Mouse (Mus musculus) liver, adult 2 months (tissue): ENCODE data around the gene Trim14. TPM values are rescaled to one million over a fixed set of nuclear protein-coding genes. Genes with fewer than 3 reads are reported as not detected.
"Not testable (repeated sequence)": the region's sequence is repeated elsewhere in the genome, so short reads cannot be mapped to it uniquely, and the experiment has no call there.

Source experiments
- DNase-seq: peaks from one replicate; pipeline ENCODE4 v3.0.0-alpha.2; 2011; ENCODE audit warnings: low read depth, low spot score; ENCODE audit errors: extremely low read depth
- H3K27ac ChIP-seq: fragments of 200-500 bp; replicated peaks from 2 replicates; pipeline ENCODE4 v1.5.1; 2012; ENCODE audit warnings: low read depth, mild to moderate bottlenecking, control low read depth, inconsistent platforms, low read length; ENCODE audit not compliant: insufficient read depth
- H3K27me3 ChIP-seq: fragments of 200-500 bp; 2 replicates; pipeline ENCODE4 v1.6.1; 2012; ENCODE audit warnings: mild to moderate bottlenecking, moderate library complexity, low read length, inconsistent platforms; ENCODE audit not compliant: control insufficient read depth, insufficient read depth
- H3K36me3 ChIP-seq: fragments of 200-500 bp; 2 replicates; pipeline ENCODE4 v1.6.1; 2012; ENCODE audit warnings: low read length, inconsistent platforms; ENCODE audit not compliant: control insufficient read depth, insufficient read depth
- H3K4me1 ChIP-seq: fragments of 200-500 bp; 2 replicates; pipeline ENCODE4 v1.6.1; 2011; ENCODE audit warnings: low read length; ENCODE audit not compliant: control insufficient read depth, insufficient read depth
- H3K4me3 ChIP-seq: fragments of 200-500 bp; 2 replicates; pipeline ENCODE4 v1.5.1; 2011; ENCODE audit warnings: low read depth, mild to moderate bottlenecking, control low read depth, low read length, moderate library complexity; ENCODE audit not compliant: insufficient read depth
- H3K79me2 ChIP-seq: fragments of 200-500 bp; 2 replicates; pipeline ENCODE4 v1.6.1; 2012; ENCODE audit warnings: inconsistent platforms, mild to moderate bottlenecking, low read length, moderate library complexity; ENCODE audit not compliant: control insufficient read depth, insufficient read depth
- H3K9ac ChIP-seq: fragments of 200-500 bp; 2 replicates; pipeline ENCODE4 v1.6.1; 2012; ENCODE audit warnings: low read depth, mild to moderate bottlenecking, control low read depth, inconsistent platforms, low read length
- CTCF ChIP-seq: fragments of 200-500 bp; IDR thresholded peaks from 2 replicates; pipeline ENCODE4 v1.5.1; 2011; ENCODE audit warnings: low read depth, low read length, control low read depth
- POLR2A ChIP-seq: fragments of 200-500 bp; IDR thresholded peaks from 2 replicates; pipeline ENCODE4 v1.6.1; 2011; ENCODE audit warnings: low read length, control low read depth; ENCODE audit not compliant: insufficient read depth; ENCODE audit errors: extremely low read depth
- WGBS: fragments of 180-500 bp; shearing (Covaris S2); methylation state at CpG from one replicate; pipeline ENCODE4 v1.1.7; 2018; 5-methylcytosine and 5-hydroxymethylcytosine counted together
- polyA plus RNA-seq: library from polyadenylated mRNA; depleted of rRNA; stranded (reverse); fragments of >200 nt; gene quantifications from 2 replicates; pipeline ENCODE4 v1.2.3, GENCODE M21; 2012
- total RNA-seq: library from RNA; depleted of rRNA; stranded (reverse); fragments of >200 nt; gene quantifications from 2 replicates; pipeline ENCODE4 v1.2.3, GENCODE M21; 2014

Gene Trim14
- total and polyA plus RNA-seq, 2 experiments: 24.9 to 26.5 TPM

GRCm38 (mm10) chr4:46578228-46578627 is 42.3 kb upstream of the Trim14 start:
- Histone ChIP-seq H3K4me1 (no peaks in the 10 kb centered on the region), H3K27me3 (no peaks in the 10 kb centered on the region), H3K79me2 (no peaks in the 10 kb centered on the region), H3K9ac (no peak overlapping the region), H3K4me3 (no peak overlapping the region), H3K36me3 (no peaks in the 10 kb centered on the region), H3K27ac (no peak overlapping the region)
- TF ChIP-seq POLR2A (no peak), CTCF (no peak)
- no peak for DNase-seq
- WGBS: 67% methylated on average over 1 of the region's 1 CpGs

DNA sequence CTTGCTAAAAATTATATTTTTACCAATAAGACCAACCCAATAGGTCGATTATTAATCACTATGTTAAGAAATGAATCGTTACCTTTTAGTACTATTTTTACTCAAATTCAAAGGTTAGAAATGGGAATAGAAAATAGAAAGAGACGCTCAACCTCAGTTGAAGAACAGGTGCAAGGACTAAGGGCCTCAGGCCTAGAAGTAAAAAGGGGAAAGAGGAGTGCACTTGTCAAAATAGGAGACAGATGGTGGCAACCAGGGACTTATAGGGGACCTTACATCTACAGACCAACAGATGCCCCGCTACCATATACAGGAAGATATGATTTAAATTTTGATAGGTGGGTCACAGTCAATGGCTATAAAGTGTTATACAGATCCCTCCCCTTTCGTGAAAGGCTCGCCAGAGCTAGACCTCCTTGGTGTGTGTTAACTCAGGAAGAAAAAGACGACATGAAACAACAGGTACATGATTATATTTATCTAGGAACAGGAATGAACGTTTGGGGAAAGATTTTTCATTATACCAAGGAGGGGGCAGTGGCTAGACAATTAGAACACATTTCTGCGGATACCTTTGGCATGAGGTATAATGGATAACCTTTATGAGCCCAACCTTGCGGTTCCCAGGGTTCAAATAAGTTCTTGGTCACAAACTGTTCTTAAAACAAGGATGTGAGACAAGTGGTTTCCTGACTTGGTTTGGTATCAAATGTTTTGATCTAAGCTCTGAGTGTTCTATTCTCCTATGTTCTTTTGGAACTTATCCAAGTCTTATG is 39.8 kb upstream of the Trim14 start:
- H3K9ac ChIP-seq, H3K4me1 ChIP-seq, H3K27ac ChIP-seq, H3K27me3 ChIP-seq, H3K36me3 ChIP-seq, H3K4me3 ChIP-seq, DNase-seq, H3K79me2 ChIP-seq: not testable (repeated sequence)
- WGBS: 82% methylated on average over 6 of the region's 10 CpGs

GRCm38 (mm10) chr4:46574841-46575240 is 38.9 kb upstream of the Trim14 start:
- Histone ChIP-seq H3K9ac (no peak overlapping the region), H3K4me3 (no peak overlapping the region), H3K4me1 (no peaks in the 10 kb centered on the region), H3K27ac (peak overlapping the region; percentile 51; the same call in 1 of the 2 replicates), H3K27me3 (no peaks in the 10 kb centered on the region), H3K36me3 (no peaks in the 10 kb centered on the region), H3K79me2 (no peaks in the 10 kb centered on the region)
- TF ChIP-seq POLR2A (no peak), CTCF (no peak)
- no peak for DNase-seq
- 88% methylated on average over 12 of the region's 12 CpGs for WGBS

DNA sequence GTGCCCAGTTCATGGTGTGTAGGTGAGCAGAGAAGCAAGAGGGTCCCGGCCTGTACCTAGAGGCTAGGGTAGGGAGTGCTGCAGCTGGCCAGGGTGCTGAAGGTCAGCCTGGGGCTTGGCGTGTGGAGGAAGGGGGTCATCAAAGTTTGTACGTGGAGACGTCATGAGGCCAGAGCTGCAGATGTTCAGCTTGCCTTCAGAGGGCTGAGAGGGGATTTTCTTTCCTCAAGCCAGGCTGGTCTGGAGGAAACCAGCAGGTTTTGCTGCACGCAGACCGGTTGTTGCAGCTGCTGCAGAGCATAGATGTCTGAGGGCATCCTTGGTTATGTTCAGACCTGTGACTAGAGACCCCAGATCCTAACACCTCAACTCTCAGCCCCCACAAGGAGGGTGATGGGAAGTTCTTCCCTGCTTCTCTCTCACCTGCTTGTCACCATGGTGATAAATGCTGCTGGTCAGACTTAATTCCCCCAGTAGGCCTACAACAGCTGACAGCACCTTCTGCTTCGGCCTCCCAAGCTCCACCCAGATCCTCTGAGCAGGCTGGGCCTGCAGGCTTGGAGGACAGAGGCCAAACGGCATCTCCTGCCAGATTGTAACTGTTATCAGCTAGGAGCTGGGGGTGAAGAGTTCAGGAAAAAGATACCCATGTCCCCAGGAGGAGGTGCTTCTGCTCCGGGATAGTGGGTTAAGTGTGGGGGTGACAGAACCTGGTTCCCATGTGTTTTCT is 38.2 kb upstream of the Trim14 start:
- H3K27ac ChIP-seq: peak overlapping the region; percentile 51; the same call in 1 of the 2 replicates
- H3K9ac ChIP-seq: no peak overlapping the region
- TF ChIP-seq CTCF: no peak
- TF ChIP-seq POLR2A: no peak
- WGBS: 53% methylated on average over 9 of the region's 9 CpGs
- H3K4me1 ChIP-seq: no peaks in the 10 kb centered on the region
- no peak overlapping the region for H3K4me3 ChIP-seq
- H3K79me2 ChIP-seq: no peaks in the 10 kb centered on the region
- H3K27me3 ChIP-seq: no peaks in the 10 kb centered on the region
- H3K36me3 ChIP-seq: no peaks in the 10 kb centered on the region
- no peak for DNase-seq

GRCm38 (mm10) chr4:46572616-46573015 is 36.7 kb upstream of the Trim14 start:
- 84% methylated on average over 4 of the region's 4 CpGs for WGBS
- DNase-seq: no peak
- H3K9ac ChIP-seq: no peak overlapping the region
- no peaks in the 10 kb centered on the region for H3K79me2 ChIP-seq
- no peak overlapping the region for H3K4me3 ChIP-seq
- TF ChIP-seq CTCF (no peak), POLR2A (no peak)
- no peaks in the 10 kb centered on the region for H3K36me3 ChIP-seq
- no peak overlapping the region for H3K27ac ChIP-seq
- H3K4me1 ChIP-seq: no peaks in the 10 kb centered on the region
- H3K27me3 ChIP-seq: no peaks in the 10 kb centered on the region

DNA sequence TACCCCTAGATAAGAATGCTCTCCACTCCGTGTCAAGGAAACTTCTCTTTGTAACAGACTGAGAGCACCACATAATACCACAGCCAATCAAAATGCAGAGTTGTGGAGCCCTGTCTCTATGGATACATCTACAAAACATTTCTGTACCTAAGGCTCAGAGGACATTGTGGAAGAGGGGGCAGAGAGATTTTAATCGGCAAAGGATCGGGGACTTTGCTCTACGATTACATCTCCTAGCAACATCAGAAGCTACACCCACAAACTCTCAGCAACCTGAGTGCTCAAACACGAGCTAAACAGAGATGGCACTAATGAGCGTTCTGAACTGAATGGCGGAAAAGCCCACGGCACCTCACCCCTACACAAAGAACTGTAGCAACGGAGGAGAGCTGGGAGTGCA is 35.8 kb upstream of the Trim14 start:
- WGBS: 90% methylated on average over 9 of the region's 9 CpGs
- no peaks in the 10 kb centered on the region for H3K27me3 ChIP-seq
- H3K27ac ChIP-seq: no peak overlapping the region
- DNase-seq: no peak
- H3K9ac ChIP-seq: no peak overlapping the region
- no peaks in the 10 kb centered on the region for H3K4me1 ChIP-seq
- H3K79me2 ChIP-seq: no peaks in the 10 kb centered on the region
- H3K4me3 ChIP-seq: no peak overlapping the region
- no peaks in the 10 kb centered on the region for H3K36me3 ChIP-seq
- no peak for TF ChIP-seq CTCF
- TF ChIP-seq POLR2A: no peak
